Mouse (Mus musculus): Measurements from ENCODE around the gene Prr7. TPM values are rescaled to one million over a fixed set of nuclear protein-coding genes. Genes with fewer than 3 reads are reported as not detected.

The Prr7 gene
- total RNA-seq, 2 experiments from 2014 or later = 0.81 to 1.6 TPM

Small RNA genes lying within 50 kb of the gene (microRNA-seq; reads per million reads assigned to microRNA genes)
- gene Mir6943 (1.9 to 5.6 reads per million in 2 experiments), gene Mir6944 (3.5 to 92.7 reads per million in 2 experiments), gene Mir6945 (3.2 to 10.9 reads per million in 2 experiments)

Other genes with a start within 250 kb of the Prr7 start
- gene Prelid1, start 143.8 kb upstream of the Prr7 start, total RNA-seq (2021) = 10 to 100 TPM; 73.8 to 90.0 TPM
- gene Rab24, start 142.3 kb upstream of the Prr7 start, total RNA-seq (2021) = 10 to 100 TPM; 31.4 to 34.3 TPM
- 1 to 10 TPM; 2.2 to 3.0 TPM for gene Mxd3, start 134.4 kb upstream of the Prr7 start, total RNA-seq (2021)
- gene Lman2, start 101.5 kb upstream of the Prr7 start, total RNA-seq (2021) = 10 to 100 TPM; 46.0 to 49.9 TPM
- 1 to 10 TPM in 1 of 2 experiments, under 1 TPM in 1; 0.65 to 1.6 TPM for gene Rgs14, start 94.5 kb upstream of the Prr7 start, total RNA-seq (2021)
- not detected for gene Slc34a1, start 66.1 kb upstream of the Prr7 start, total RNA-seq (2021)
- not detected for gene Pfn3, start 49.0 kb upstream of the Prr7 start, total RNA-seq (2021)
- not detected for gene F12, start 37.5 kb upstream of the Prr7 start, total RNA-seq (2021)
- gene Grk6, start 19.2 kb upstream of the Prr7 start, total RNA-seq (2021) = 10 to 100 TPM; 24.3 to 27.2 TPM
- 10 to 100 TPM; 27.0 to 27.3 TPM for gene Dbn1, start 23.8 kb downstream of the Prr7 start, total RNA-seq (2021)
- 10 to 100 TPM; 52.3 to 56.6 TPM for gene Pdlim7, start 49.4 kb downstream of the Prr7 start, total RNA-seq (2021)
- 1 to 10 TPM; 1.9 to 2.3 TPM for gene Dok3, start 65.0 kb downstream of the Prr7 start, total RNA-seq (2021)
- 10 to 100 TPM; 14.4 to 14.8 TPM for gene Ddx41, start 72.4 kb downstream of the Prr7 start, total RNA-seq (2021)
- 10 to 100 TPM; 24.8 to 26.9 TPM for gene Fam193b, start 106.9 kb downstream of the Prr7 start, total RNA-seq (2021)
- 10 to 100 TPM; 83.3 to 89.3 TPM for gene Tmed9, start 109.5 kb downstream of the Prr7 start, total RNA-seq (2021)
- gene B4galt7, start 135.6 kb downstream of the Prr7 start, total RNA-seq (2021) = 10 to 100 TPM; 10.0 to 11.4 TPM
- gene Caml, start 158.7 kb downstream of the Prr7 start, total RNA-seq (2021) = 10 to 100 TPM; 13.9 to 14.1 TPM
- 10 to 100 TPM; 26.0 TPM for gene Ddx46, start 170.8 kb downstream of the Prr7 start, total RNA-seq (2021)
- 10 to 100 TPM; 49.7 to 52.5 TPM for gene B230219D22Rik, start 228.9 kb downstream of the Prr7 start, total RNA-seq (2021)